Mouse (Mus musculus): Measurements from ENCODE around the gene Hsf4.

Gene Hsf4

GRCm38 (mm10) chr8:105259721-105260320 is 9.8 kb upstream of the Hsf4 start:
- DNase-seq, result peak; percentile 83

- no peak for DNase-seq
Measured at GRCm38 (mm10) chr8:105260371-105261099, 9.1 kb upstream of the Hsf4 start.

GRCm38 (mm10) chr8:105261326-105261980 is 8.1 kb upstream of the Hsf4 start:
- DNase-seq, result no peak

- no peak for DNase-seq
Measured at GRCm38 (mm10) chr8:105263244-105263912, 6.2 kb upstream of the Hsf4 start.

GRCm38 (mm10) chr8:105264024-105264982 is 5.3 kb upstream of the Hsf4 start, which contains the start of the genes Tradd and Fbxl8:
Gene Tradd (minus strand): TSS chr8:105264609.
Gene Fbxl8 (plus strand): TSS chr8:105264648.
- DNase-seq, result peak; percentile 81

- DNase-seq, result peak; percentile 60
Measured at GRCm38 (mm10) chr8:105265128-105265527, 4.5 kb upstream of the Hsf4 start.

- DNase-seq, result peak; percentile 46
Measured at GRCm38 (mm10) chr8:105266775-105267174, 2.8 kb upstream of the Hsf4 start.

GRCm38 (mm10) chr8:105268342-105269074 is 1.1 kb upstream of the Hsf4 start:
- peak; percentile 9 for DNase-seq

GRCm38 (mm10) chr8:105269075-105269458 is 534 bp upstream of the Hsf4 start:
- no peak for DNase-seq

- no peak for DNase-seq
Measured at GRCm38 (mm10) chr8:105270101-105270915, 707 bp downstream of the Hsf4 start.

- no peak for DNase-seq
Measured at GRCm38 (mm10) chr8:105270916-105271186, 1.2 kb downstream of the Hsf4 start.

GRCm38 (mm10) chr8:105275387-105275786 is 5.8 kb downstream of the Hsf4 start:
- no peak for DNase-seq

- DNase-seq, result no peak
Measured at GRCm38 (mm10) chr8:105275840-105276239, 6.2 kb downstream of the Hsf4 start, which contains the start of gene Nol3. Gene Nol3 (plus strand): TSS chr8:105276140.

GRCm38 (mm10) chr8:105276292-105277120 is 6.9 kb downstream of the Hsf4 start:
- DNase-seq, result peak; percentile 66

- peak; percentile 42 for DNase-seq
Measured at GRCm38 (mm10) chr8:105278911-105279334, 9.3 kb downstream of the Hsf4 start.

- DNase-seq, result no peak
Measured at GRCm38 (mm10) chr8:105280567-105280966, 11.0 kb downstream of the Hsf4 start.

- no peak for DNase-seq
Measured at GRCm38 (mm10) chr8:105281821-105282220, 12.2 kb downstream of the Hsf4 start.

- DNase-seq, result no peak
Measured at GRCm38 (mm10) chr8:105282239-105282638, 12.6 kb downstream of the Hsf4 start.

GRCm38 (mm10) chr8:105283074-105283473 is 13.5 kb downstream of the Hsf4 start:
- DNase-seq, result peak; percentile 55

GRCm38 (mm10) chr8:105285514-105285913 is 15.9 kb downstream of the Hsf4 start:
- no peak for DNase-seq
